Mouse (Mus musculus) limb, embryonic 12.5 days (tissue): ENCODE results near the gene Ush2a. TPM values are rescaled to one million over a fixed set of nuclear protein-coding genes. Genes with fewer than 3 reads are reported as not detected.

ENCODE experiments used
- ATAC-seq: fragments of 200-750 bp; cut with Nextera tagmentation; 2 replicates; pipeline ENCODE4 v1.8.0; 2017; ENCODE audit warnings: low read depth, moderate TSS enrichment; ENCODE audit not compliant: insufficient number of reproducible peaks, insufficient read depth, low FRiP score, low TSS enrichment
- H3K27ac ChIP-seq: fragments of 300-500 bp; sonication (generic); 2 replicates; pipeline ENCODE4 v1.5.1; 2016; ENCODE audit warnings: mild to moderate bottlenecking, moderate library complexity
- H3K27me3 ChIP-seq: fragments of 300-500 bp; sonication (generic); 2 replicates; pipeline ENCODE4 v1.6.1; 2016; ENCODE audit warnings: mild to moderate bottlenecking, moderate library complexity
- H3K36me3 ChIP-seq: fragments of 300-500 bp; sonication (generic); 2 replicates; pipeline ENCODE4 v1.6.1; 2016; ENCODE audit warnings: mild to moderate bottlenecking, moderate library complexity
- H3K4me1 ChIP-seq: fragments of 300-500 bp; sonication (generic); replicated peaks from 2 replicates; pipeline ENCODE4 v1.6.1; 2016
- H3K4me2 ChIP-seq: fragments of 300-500 bp; sonication (generic); 2 replicates; pipeline ENCODE4 v1.6.1; 2016; ENCODE audit warnings: mild to moderate bottlenecking, moderate library complexity
- H3K4me3 ChIP-seq: fragments of 300-500 bp; sonication (generic); replicated peaks from 2 replicates; pipeline ENCODE4 v1.5.1; 2016; ENCODE audit warnings: mild to moderate bottlenecking
- H3K9ac ChIP-seq: fragments of 300-500 bp; sonication (generic); replicated peaks from 2 replicates; pipeline ENCODE4 v1.6.1; 2016; ENCODE audit warnings: mild to moderate bottlenecking, moderate library complexity
- H3K9me3 ChIP-seq: fragments of 300-500 bp; sonication (generic); 2 replicates; pipeline ENCODE4 v1.6.1; 2016; ENCODE audit warnings: mild to moderate bottlenecking, moderate library complexity
- WGBS: fragments of 180-500 bp; shearing (Covaris S2); methylation state at CpG from one replicate; pipeline ENCODE4 v1.1.7; 2016; 5-methylcytosine and 5-hydroxymethylcytosine counted together
- polyA plus RNA-seq: library from polyadenylated mRNA; unstranded; fragments of >200 nt; fragmentation: Nextera tagmentation; extraction: Ambion mirVana; gene quantifications from 2 replicates; pipeline ENCODE4 v1.2.1, GENCODE M21; 2016

Ush2a gene
- polyA plus RNA-seq, 1 experiment from 2014 or later: 0.08 TPM

DNA sequence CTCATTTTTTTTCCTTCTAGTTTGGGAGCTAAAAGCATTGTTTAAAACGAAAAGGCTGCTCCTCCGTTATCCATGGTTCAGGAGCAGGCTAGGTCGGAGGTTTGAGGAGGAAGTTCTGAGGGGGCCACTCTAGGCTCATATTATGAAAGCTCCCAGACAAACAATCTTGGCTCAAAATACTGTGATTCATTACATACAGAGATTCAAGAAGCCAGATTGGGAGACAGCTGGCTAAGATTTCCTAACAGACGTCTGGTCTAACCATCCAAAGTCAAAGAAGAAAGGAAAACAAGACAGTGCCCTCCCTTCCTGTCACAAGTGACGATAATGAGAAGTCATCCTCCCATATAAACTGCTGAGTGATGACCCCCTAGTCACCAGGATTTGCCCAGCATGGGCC, 354.7 kb downstream of the Ush2a start:
- ATAC-seq: no peak
- H3K27ac ChIP-seq: no peak overlapping the region
- H3K9ac ChIP-seq: no peak overlapping the region
- H3K4me3 ChIP-seq: no peak overlapping the region
- H3K36me3 ChIP-seq: no peaks in the 10 kb centered on the region
- no peak overlapping the region for H3K4me2 ChIP-seq
- no peaks in the 10 kb centered on the region for H3K9me3 ChIP-seq
- H3K27me3 ChIP-seq: no peaks in the 10 kb centered on the region
- WGBS: 75% methylated on average over 5 of the region's 5 CpGs
- H3K4me1 ChIP-seq: no peaks in the 10 kb centered on the region

DNA sequence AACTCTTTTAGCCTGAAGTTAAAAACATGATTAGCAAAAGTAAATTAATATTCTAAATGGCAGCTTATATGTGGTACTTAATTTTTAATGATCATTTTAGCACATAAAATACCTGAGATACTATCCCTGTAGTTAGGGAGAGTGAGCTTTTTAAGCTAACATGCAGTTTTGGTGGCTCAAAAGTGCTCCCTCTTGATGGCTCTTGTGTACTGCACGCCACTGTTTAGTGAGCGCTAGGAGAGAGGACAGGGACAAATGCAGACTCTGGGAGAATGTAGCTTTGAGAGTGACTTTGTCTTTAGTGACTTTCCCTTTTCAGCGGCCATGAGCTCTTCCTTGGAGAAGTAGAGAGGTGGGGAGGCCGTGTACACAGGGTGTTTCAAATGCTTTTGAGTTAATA, 371.9 kb downstream of the Ush2a start:
- H3K27ac ChIP-seq: no peak overlapping the region
- WGBS: 51% methylated on average over 4 of the region's 4 CpGs
- H3K4me1 ChIP-seq: no peaks in the 10 kb centered on the region
- H3K4me3 ChIP-seq: no peak overlapping the region
- no peaks in the 10 kb centered on the region for H3K9me3 ChIP-seq
- 0 out of 2 replicates have a peak, but pooled peaks cover under 1% of the 10 kb centered on the region for H3K27me3 ChIP-seq
- H3K9ac ChIP-seq: no peak overlapping the region
- no peaks in the 10 kb centered on the region for H3K36me3 ChIP-seq
- ATAC-seq: no peak
- no peak overlapping the region for H3K4me2 ChIP-seq

DNA sequence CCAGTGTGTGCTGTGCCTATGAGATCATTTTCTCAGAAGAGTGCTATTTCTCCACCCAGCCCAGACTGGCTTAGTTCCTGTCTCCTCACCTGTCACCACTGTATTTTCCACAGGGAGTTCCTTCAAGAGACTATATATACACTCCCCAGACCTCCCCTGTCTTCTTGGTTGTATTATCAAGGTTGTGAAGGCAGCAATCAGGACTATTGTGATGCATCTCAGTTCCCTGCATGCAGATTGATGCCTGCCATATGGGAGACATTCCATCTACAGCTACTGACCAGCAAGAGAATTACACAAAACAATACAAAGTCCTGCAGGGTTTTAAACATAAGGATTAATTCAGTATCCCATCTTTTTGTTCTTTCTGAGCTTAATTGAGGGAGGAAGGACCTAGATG, 377.8 kb downstream of the Ush2a start:
- Histone ChIP-seq H3K4me2 (no peak overlapping the region), H3K27me3 (peaks cover 3% of the 10 kb centered on the region; the same call in 1 of the 2 replicates), H3K9me3 (no peaks in the 10 kb centered on the region), H3K9ac (no peak overlapping the region), H3K36me3 (no peaks in the 10 kb centered on the region), H3K27ac (no peak overlapping the region), H3K4me1 (no peaks in the 10 kb centered on the region), H3K4me3 (no peak overlapping the region)
- no peak for ATAC-seq

DNA sequence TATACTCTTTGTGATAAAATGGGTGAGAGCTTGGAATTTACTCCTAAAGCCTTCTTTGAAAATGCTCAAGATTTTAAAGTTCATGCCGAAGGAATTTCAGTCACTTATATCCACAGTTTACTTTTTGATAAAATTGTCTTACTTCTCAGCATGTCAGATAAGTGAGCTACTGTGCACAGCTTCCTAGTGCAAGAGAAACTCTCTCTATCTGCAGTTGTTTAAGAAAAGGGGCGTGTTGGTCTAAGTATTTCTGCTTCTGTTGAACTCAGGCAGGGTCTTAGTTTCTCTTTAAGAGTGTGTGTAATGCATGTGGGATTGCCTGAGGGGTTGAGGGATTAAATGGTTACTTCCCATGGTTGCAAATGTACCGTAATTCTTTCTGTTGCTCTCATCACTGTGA, 381.3 kb downstream of the Ush2a start:
- Histone ChIP-seq H3K4me1 (no peaks in the 10 kb centered on the region), H3K9me3 (no peaks in the 10 kb centered on the region), H3K4me2 (no peak overlapping the region), H3K27ac (no peak overlapping the region), H3K4me3 (no peak overlapping the region), H3K36me3 (no peaks in the 10 kb centered on the region), H3K27me3 (peaks cover 3% of the 10 kb centered on the region; the same call in 1 of the 2 replicates), H3K9ac (no peak overlapping the region)
- 82% methylated on average over 3 of the region's 3 CpGs for WGBS
- no peak for ATAC-seq

DNA sequence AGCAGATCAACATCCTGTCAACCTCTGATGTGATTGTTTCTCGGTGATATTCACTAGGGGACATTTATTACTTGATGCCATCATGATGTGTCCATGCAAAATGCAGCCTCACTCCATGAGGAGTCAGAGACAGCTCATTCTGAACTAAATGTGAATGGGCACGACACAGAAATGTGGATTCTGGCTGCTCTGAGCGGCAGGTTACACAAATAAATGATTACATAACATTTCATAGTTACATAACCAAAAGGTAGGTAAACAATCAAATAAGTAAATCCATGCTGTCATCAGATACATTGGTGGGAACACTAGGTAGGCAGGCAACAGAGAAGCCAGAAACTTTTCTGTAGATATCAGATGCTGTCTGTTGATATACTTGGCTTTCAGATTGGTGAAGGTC, 391.2 kb downstream of the Ush2a start:
- 93% methylated on average over 3 of the region's 3 CpGs for WGBS
- H3K9ac ChIP-seq: no peak overlapping the region
- ATAC-seq: no peak
- no peak overlapping the region for H3K4me3 ChIP-seq
- no peaks in the 10 kb centered on the region for H3K9me3 ChIP-seq
- no peaks in the 10 kb centered on the region for H3K36me3 ChIP-seq
- H3K4me1 ChIP-seq: no peaks in the 10 kb centered on the region
- H3K4me2 ChIP-seq: no peak overlapping the region
- H3K27me3 ChIP-seq: 0 out of 2 replicates have a peak, but pooled peaks cover 6% of the 10 kb centered on the region
- H3K27ac ChIP-seq: no peak overlapping the region

DNA sequence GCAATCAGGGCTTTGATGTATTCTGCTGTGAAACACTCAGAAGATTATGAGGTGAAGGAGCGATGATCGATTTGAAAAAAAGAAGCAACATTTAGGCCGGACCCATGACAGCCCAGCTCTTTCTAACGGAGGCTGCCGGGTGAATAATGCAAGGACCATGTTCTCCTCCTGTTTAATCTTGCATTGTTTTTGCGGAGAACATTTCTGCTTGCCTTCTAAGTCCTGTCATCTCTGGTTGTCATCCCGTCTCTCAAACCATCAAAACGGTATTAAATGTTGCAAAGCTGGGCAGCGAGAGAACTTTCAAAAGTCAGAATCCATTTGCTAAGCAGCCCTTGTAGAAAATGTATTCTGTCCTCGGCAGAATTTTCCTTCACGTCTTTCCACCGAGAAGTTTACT, 394.3 kb downstream of the Ush2a start:
- Histone ChIP-seq H3K9me3 (no peaks in the 10 kb centered on the region), H3K4me2 (no peak overlapping the region), H3K4me1 (peaks cover 12% of the 10 kb centered on the region), H3K9ac (no peak overlapping the region), H3K27me3 (peaks cover 11% of the 10 kb centered on the region; the same call in 1 of the 2 replicates), H3K27ac (no peak overlapping the region), H3K4me3 (no peak overlapping the region), H3K36me3 (no peaks in the 10 kb centered on the region)
- no peak for ATAC-seq
- WGBS: 88% methylated on average over 12 of the region's 12 CpGs

DNA sequence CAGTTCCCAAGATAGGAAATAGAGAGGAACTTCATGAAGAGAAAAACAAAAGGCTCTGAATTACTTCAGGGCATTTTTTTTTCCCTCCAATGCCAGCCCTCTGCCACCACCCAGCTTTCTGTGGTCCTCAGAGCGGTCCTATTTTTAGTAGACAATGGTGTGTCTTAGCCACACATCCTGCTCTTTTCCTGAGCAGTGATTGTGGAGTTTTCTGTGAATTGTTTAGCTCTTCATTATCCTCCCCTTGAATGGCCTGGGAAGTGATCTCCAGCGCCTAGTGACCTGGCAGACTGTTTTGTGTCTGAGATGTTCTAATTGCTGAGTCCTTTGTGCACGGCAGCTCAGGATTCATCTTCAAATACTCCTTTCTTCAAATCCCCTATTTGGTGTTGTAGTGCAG, 397.3 kb downstream of the Ush2a start:
- H3K27me3 ChIP-seq: peaks cover 11% of the 10 kb centered on the region; the same call in 1 of the 2 replicates
- H3K9me3 ChIP-seq: no peaks in the 10 kb centered on the region
- H3K4me3 ChIP-seq: no peak overlapping the region
- 64% methylated on average over 3 of the region's 3 CpGs for WGBS
- H3K36me3 ChIP-seq: no peaks in the 10 kb centered on the region
- no peak for ATAC-seq
- H3K4me2 ChIP-seq: no peak overlapping the region
- H3K9ac ChIP-seq: no peak overlapping the region
- H3K4me1 ChIP-seq: peaks cover 20% of the 10 kb centered on the region
- H3K27ac ChIP-seq: no peak overlapping the region

DNA sequence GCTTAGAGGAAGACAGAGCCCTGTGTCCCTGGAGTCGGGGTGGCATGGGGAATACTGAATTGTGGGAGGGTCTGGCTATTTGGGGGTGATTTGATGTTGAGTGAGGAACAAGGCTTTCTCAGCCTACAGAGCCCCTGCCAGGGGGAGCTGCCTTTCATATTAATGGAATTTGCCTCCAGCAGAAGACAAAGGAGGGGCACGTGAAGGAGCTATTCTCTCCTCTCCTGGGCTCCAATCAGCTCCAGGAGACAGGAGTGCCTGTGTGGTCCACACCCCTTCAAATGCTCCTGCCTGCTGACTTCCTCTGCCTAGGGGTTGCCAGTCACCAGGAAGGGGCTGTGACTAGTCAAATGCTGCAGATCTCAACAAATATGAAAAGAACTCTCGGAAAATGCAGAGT, 398.5 kb downstream of the Ush2a start:
- Histone ChIP-seq H3K4me3 (peak overlapping the region; percentile 26), H3K36me3 (no peaks in the 10 kb centered on the region), H3K9me3 (no peaks in the 10 kb centered on the region), H3K27me3 (peaks cover 11% of the 10 kb centered on the region; the same call in 1 of the 2 replicates), H3K9ac (no peak overlapping the region; the same call in 1 of the 2 replicates), H3K4me2 (peak overlapping the region; percentile 62), H3K4me1 (peaks cover 20% of the 10 kb centered on the region), H3K27ac (peak overlapping the region; percentile 77)
- 13% methylated on average over 3 of the region's 3 CpGs for WGBS
- peak; percentile 75; the same call in 1 of the 2 replicates for ATAC-seq

DNA sequence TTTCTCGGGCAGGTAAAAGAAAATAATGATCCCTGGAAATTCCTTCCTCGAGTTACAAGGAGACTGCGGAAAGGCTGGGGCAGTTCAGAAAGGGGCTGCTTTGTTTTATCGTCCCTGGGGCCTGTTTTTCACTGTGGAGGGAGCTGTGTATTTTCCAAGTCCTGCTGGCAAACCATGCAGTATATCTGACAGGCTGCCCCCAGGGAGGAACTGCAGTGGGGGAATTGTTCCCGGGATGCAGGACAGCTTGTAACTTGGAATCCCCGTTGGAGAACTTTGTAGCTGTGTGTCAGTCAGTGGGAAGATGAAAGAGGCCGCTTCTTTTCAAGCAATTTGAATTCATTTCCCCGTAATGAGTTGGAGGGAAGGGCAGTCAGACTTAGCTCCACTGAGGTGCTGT, 399.1 kb downstream of the Ush2a start:
- H3K9me3 ChIP-seq: no peaks in the 10 kb centered on the region
- 2% methylated on average over 8 of the region's 8 CpGs for WGBS
- H3K27me3 ChIP-seq: peaks cover 11% of the 10 kb centered on the region; the same call in 1 of the 2 replicates
- H3K4me1 ChIP-seq: peaks cover 20% of the 10 kb centered on the region
- H3K4me3 ChIP-seq: peak overlapping the region; percentile 26
- peak overlapping the region; percentile 77 for H3K27ac ChIP-seq
- H3K9ac ChIP-seq: peak overlapping the region; percentile 18; the same call in 1 of the 2 replicates
- peak; percentile 37; the same call in 1 of the 2 replicates for ATAC-seq
- H3K36me3 ChIP-seq: no peaks in the 10 kb centered on the region
- H3K4me2 ChIP-seq: peak overlapping the region; percentile 62

DNA sequence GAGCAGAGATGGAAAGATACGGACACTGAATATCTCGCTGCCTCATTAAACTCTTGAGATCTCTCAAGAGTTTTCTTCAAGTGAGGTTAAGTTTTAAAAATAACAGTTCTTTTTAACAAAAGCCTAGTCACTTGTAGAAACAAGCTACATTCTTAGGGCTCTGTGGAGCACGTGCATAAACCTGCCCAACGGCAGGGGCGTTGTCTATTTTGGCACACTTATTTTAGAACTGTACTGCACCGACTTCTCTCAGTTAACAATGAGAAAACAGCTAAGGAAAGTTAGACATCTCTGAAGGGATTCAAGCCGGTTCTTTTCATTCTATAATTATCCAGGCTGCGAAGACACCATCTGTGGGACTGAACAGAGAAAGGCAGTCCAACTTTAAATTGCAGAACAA, 405.6 kb downstream of the Ush2a start:
- no peaks in the 10 kb centered on the region for H3K27me3 ChIP-seq
- no peak overlapping the region for H3K4me3 ChIP-seq
- H3K4me2 ChIP-seq: no peak overlapping the region
- 78% methylated on average over 8 of the region's 8 CpGs for WGBS
- ATAC-seq: no peak
- no peaks in the 10 kb centered on the region for H3K9me3 ChIP-seq
- no peak overlapping the region for H3K9ac ChIP-seq
- H3K36me3 ChIP-seq: no peaks in the 10 kb centered on the region
- H3K27ac ChIP-seq: no peak overlapping the region
- 0 out of 2 replicates have a peak, but pooled peaks cover 3% of the 10 kb centered on the region for H3K4me1 ChIP-seq

DNA sequence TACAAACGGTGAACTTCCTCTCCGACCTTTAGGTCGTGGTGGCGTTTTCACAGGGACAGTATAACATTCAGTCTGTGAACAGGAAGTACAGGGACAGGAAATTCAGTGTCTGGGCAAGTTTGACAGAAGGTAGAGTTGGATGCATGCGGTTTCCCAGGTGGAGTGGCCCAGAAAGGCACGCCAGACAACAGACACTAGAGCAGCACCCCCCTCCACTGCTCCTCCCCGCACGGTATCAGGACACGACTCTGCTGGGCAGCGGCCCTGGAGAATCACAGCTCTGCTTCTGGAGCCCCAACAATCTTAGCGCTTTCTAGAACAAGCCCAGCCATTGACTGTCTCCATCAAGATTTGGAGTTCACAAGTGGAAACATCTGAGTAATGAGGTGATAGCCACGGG, 406.7 kb downstream of the Ush2a start:
- 77% methylated on average over 12 of the region's 12 CpGs for WGBS
- no peaks in the 10 kb centered on the region for H3K27me3 ChIP-seq
- H3K36me3 ChIP-seq: no peaks in the 10 kb centered on the region
- no peak overlapping the region for H3K27ac ChIP-seq
- no peak overlapping the region for H3K4me2 ChIP-seq
- H3K9me3 ChIP-seq: no peaks in the 10 kb centered on the region
- ATAC-seq: no peak
- H3K4me1 ChIP-seq: 0 out of 2 replicates have a peak, but pooled peaks cover 3% of the 10 kb centered on the region
- no peak overlapping the region for H3K4me3 ChIP-seq
- H3K9ac ChIP-seq: no peak overlapping the region

DNA sequence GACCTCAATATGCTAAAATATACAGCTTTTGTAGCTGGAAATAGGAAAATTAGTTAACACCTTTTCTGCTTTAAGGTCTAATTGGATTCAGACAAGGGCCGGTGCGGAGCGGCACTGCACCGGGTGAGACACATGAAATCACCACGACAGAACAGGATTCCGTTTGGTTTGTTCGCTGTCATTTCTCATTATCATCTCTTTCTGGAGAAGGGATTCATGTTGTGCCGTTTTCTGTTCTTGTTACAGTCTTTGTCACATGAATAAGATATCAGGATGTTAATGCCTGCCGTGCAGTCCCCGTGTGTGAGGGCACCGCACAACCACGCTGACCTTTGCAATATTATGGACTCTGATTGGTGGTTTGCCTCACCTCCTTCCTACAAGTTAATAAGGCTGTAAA, 411.0 kb downstream of the Ush2a start:
- H3K9ac ChIP-seq: no peak overlapping the region
- H3K4me3 ChIP-seq: no peak overlapping the region
- H3K4me2 ChIP-seq: no peak overlapping the region
- 0 out of 2 replicates have a peak, but pooled peaks cover 3% of the 10 kb centered on the region for H3K4me1 ChIP-seq
- no peaks in the 10 kb centered on the region; the same call in 1 of the 2 replicates for H3K27me3 ChIP-seq
- ATAC-seq: no peak
- no peak overlapping the region for H3K27ac ChIP-seq
- no peaks in the 10 kb centered on the region for H3K36me3 ChIP-seq
- 84% methylated on average over 12 of the region's 12 CpGs for WGBS
- H3K9me3 ChIP-seq: no peaks in the 10 kb centered on the region
